Mouse (Mus musculus) G1E (cell line): ENCODE results near the gene Anp32b.

Experiments used
- CTCF ChIP-seq: IDR thresholded peaks from 2 replicates; pipeline ENCODE4 v1.5.1; 2012; ENCODE audit warnings: low read depth, low read length, inconsistent platforms, mixed read lengths
- GATA1 ChIP-seq: IDR thresholded peaks from 2 replicates; pipeline ENCODE4 v1.6.1; 2012; ENCODE audit warnings: borderline replicate concordance, low read length, inconsistent platforms, mixed read lengths
- POLR2AphosphoS5 ChIP-seq: IDR thresholded peaks from 2 replicates; pipeline ENCODE4 v1.6.1; 2012; ENCODE audit warnings: low read depth, low read length, inconsistent platforms; ENCODE audit not compliant: insufficient replicate concordance
- TAL1 ChIP-seq: conservative IDR thresholded peaks from 2 replicates; pipeline ENCODE4 v1.6.1; 2012; ENCODE audit warnings: low read depth, low read length, inconsistent platforms, mixed read lengths

- TF ChIP-seq CTCF (no peak), TAL1 (no peak), POLR2AphosphoS5 (no peak), GATA1 (no peak)
Measured at GRCm38 (mm10) chr4:46417491-46417890, 33.2 kb upstream of the Anp32b start.
